Mouse (Mus musculus): Measurements from ENCODE around the gene Ptprt. TPM values are rescaled to one million over a fixed set of nuclear protein-coding genes. Genes with fewer than 3 reads are reported as not detected.

Ptprt gene
- polyA plus RNA-seq, 1 experiment, result 15.9 TPM

DNA sequence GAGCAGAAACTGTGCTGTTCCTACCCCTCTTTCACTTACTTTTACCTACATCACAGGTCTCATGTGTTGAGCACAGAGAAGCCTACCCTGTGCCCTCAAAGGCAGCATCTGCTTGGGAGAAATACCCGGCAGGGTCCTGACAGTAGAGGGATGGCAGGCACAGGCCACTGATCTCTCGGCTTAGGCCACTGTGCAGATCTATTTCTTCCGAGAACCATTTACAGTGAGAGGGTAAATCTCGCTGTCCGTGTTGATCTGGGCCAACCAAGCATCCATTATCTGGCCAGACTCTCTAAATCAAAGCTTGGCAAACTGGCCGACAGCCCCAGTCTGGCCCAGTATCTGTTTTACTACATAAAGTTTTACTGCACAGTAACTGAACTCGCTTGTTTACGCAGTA lies 145.0 kb downstream of the Ptprt start:
- Histone ChIP-seq H3K4me1 (ENCODE audit: control insufficient read depth, insufficient read depth, low read length) (no peaks in the 10 kb centered on the region), H3K4me3 (replicated peaks; ENCODE audit: insufficient read depth, low read depth, low read length) (no peak overlapping the region), H3K27me3 (ENCODE audit: control insufficient read depth, insufficient read depth, low read length) (no peaks in the 10 kb centered on the region), H3K27ac (ENCODE audit: insufficient read depth, low read length) (no peak overlapping the region)
- DNase-seq, result no peak
- WGBS, result 76% methylated on average over 8 of the region's 8 CpGs
- TF ChIP-seq POLR2A (IDR thresholded peaks at IDR 0.05; ENCODE audit: borderline replicate concordance, insufficient read depth, low read length) (no peak), CTCF (IDR thresholded peaks at IDR 0.05; ENCODE audit: borderline replicate concordance, insufficient read depth, low read depth, low read length) (no peak)

DNA sequence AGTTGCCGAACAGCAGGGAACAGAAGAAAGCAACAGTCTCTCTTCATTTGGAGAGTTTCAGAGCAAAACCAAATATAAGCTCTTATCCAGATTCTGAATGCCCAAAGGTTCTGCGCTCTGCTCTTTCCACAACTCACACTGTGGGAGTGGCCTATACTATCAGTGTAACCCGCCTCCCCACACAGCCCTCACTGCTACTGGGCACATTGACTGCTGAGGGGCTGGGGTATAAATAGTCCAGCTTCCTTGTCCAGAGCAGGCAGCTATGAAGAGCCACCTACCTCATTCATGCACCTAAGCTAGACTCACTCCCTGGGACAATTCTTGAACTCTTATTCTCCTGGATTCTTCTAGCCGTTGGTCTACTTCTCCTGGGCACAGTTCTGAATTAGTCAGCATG lies 147.9 kb downstream of the Ptprt start:
- no peaks in the 10 kb centered on the region; the same call in 1 of the 2 replicates for H3K27me3 ChIP-seq (ENCODE audit: control insufficient read depth, insufficient read depth, low read length)
- no peak overlapping the region for H3K4me3 ChIP-seq (replicated peaks; ENCODE audit: insufficient read depth, low read depth, low read length)
- TF ChIP-seq CTCF (IDR thresholded peaks at IDR 0.05; ENCODE audit: borderline replicate concordance, insufficient read depth, low read depth, low read length) (no peak), POLR2A (IDR thresholded peaks at IDR 0.05; ENCODE audit: borderline replicate concordance, insufficient read depth, low read length) (no peak)
- no peak overlapping the region for H3K27ac ChIP-seq (ENCODE audit: insufficient read depth, low read length)
- 85% methylated on average over 4 of the region's 4 CpGs for WGBS
- H3K4me1 ChIP-seq (ENCODE audit: control insufficient read depth, insufficient read depth, low read length), result no peaks in the 10 kb centered on the region
- DNase-seq, result no peak

- Histone ChIP-seq H3K4me3 (replicated peaks; ENCODE audit: insufficient read depth, low read depth, low read length) (no peak overlapping the region), H3K27ac (ENCODE audit: insufficient read depth, low read length) (no peak overlapping the region), H3K4me1 (ENCODE audit: control insufficient read depth, insufficient read depth, low read length) (no peaks in the 10 kb centered on the region), H3K27me3 (ENCODE audit: control insufficient read depth, insufficient read depth, low read length) (no peaks in the 10 kb centered on the region; the same call in 1 of the 2 replicates)
- no peak for DNase-seq
- 85% methylated on average over 1 of the region's 1 CpGs for WGBS
- TF ChIP-seq POLR2A (IDR thresholded peaks at IDR 0.05; ENCODE audit: borderline replicate concordance, insufficient read depth, low read length) (no peak), CTCF (IDR thresholded peaks at IDR 0.05; ENCODE audit: borderline replicate concordance, insufficient read depth, low read depth, low read length) (peak; percentile 18; the same call in 1 of the 2 replicates)
Observed at GRCm38 (mm10) chr2:162512094-162512493, 148.9 kb downstream of the Ptprt start.

GRCm38 (mm10) chr2:162509016-162509415 lies 151.9 kb downstream of the Ptprt start:
- no peak overlapping the region for H3K27ac ChIP-seq (ENCODE audit: insufficient read depth, low read length)
- 81% methylated on average over 5 of the region's 5 CpGs for WGBS
- H3K4me1 ChIP-seq (ENCODE audit: control insufficient read depth, insufficient read depth, low read length), result no peaks in the 10 kb centered on the region
- no peaks in the 10 kb centered on the region; the same call in 1 of the 2 replicates for H3K27me3 ChIP-seq (ENCODE audit: control insufficient read depth, insufficient read depth, low read length)
- DNase-seq, result no peak
- H3K4me3 ChIP-seq (replicated peaks; ENCODE audit: insufficient read depth, low read depth, low read length), result no peak overlapping the region
- TF ChIP-seq POLR2A (IDR thresholded peaks at IDR 0.05; ENCODE audit: borderline replicate concordance, insufficient read depth, low read length) (no peak), CTCF (IDR thresholded peaks at IDR 0.05; ENCODE audit: borderline replicate concordance, insufficient read depth, low read depth, low read length) (no peak)

GRCm38 (mm10) chr2:162507664-162508063 lies 153.3 kb downstream of the Ptprt start:
- H3K4me1 ChIP-seq (ENCODE audit: control insufficient read depth, insufficient read depth, low read length), result no peaks in the 10 kb centered on the region
- 66% methylated on average over 10 of the region's 10 CpGs for WGBS
- H3K4me3 ChIP-seq (replicated peaks; ENCODE audit: insufficient read depth, low read depth, low read length), result no peak overlapping the region
- DNase-seq, result no peak
- no peak overlapping the region for H3K27ac ChIP-seq (ENCODE audit: insufficient read depth, low read length)
- H3K27me3 ChIP-seq (ENCODE audit: control insufficient read depth, insufficient read depth, low read length), result no peaks in the 10 kb centered on the region; the same call in 1 of the 2 replicates
- TF ChIP-seq CTCF (IDR thresholded peaks at IDR 0.05; ENCODE audit: borderline replicate concordance, insufficient read depth, low read depth, low read length), result no peak
- TF ChIP-seq POLR2A (IDR thresholded peaks at IDR 0.05; ENCODE audit: borderline replicate concordance, insufficient read depth, low read length), result no peak

GRCm38 (mm10) chr2:162504850-162505249 lies 156.1 kb downstream of the Ptprt start:
- DNase-seq, result no peak
- 71% methylated on average over 4 of the region's 4 CpGs for WGBS
- Histone ChIP-seq H3K27ac (ENCODE audit: insufficient read depth, low read length) (no peak overlapping the region), H3K27me3 (ENCODE audit: control insufficient read depth, insufficient read depth, low read length) (no peaks in the 10 kb centered on the region; the same call in 1 of the 2 replicates), H3K4me3 (replicated peaks; ENCODE audit: insufficient read depth, low read depth, low read length) (no peak overlapping the region), H3K4me1 (ENCODE audit: control insufficient read depth, insufficient read depth, low read length) (no peaks in the 10 kb centered on the region)
- no peak for TF ChIP-seq POLR2A (IDR thresholded peaks at IDR 0.05; ENCODE audit: borderline replicate concordance, insufficient read depth, low read length)
- no peak for TF ChIP-seq CTCF (IDR thresholded peaks at IDR 0.05; ENCODE audit: borderline replicate concordance, insufficient read depth, low read depth, low read length)

- Histone ChIP-seq H3K27ac (ENCODE audit: insufficient read depth, low read length) (no peak overlapping the region), H3K27me3 (ENCODE audit: control insufficient read depth, insufficient read depth, low read length) (no peaks in the 10 kb centered on the region), H3K4me3 (replicated peaks; ENCODE audit: insufficient read depth, low read depth, low read length) (no peak overlapping the region), H3K4me1 (ENCODE audit: control insufficient read depth, insufficient read depth, low read length) (no peaks in the 10 kb centered on the region)
- WGBS, result 16% methylated on average over 9 of the region's 9 CpGs
- TF ChIP-seq CTCF (IDR thresholded peaks at IDR 0.05; ENCODE audit: borderline replicate concordance, insufficient read depth, low read depth, low read length) (no peak), POLR2A (IDR thresholded peaks at IDR 0.05; ENCODE audit: borderline replicate concordance, insufficient read depth, low read length) (no peak)
- DNase-seq, result no peak
Observed at GRCm38 (mm10) chr2:162499501-162499915, 161.4 kb downstream of the Ptprt start.

- H3K4me3 ChIP-seq (replicated peaks; ENCODE audit: insufficient read depth, low read depth, low read length), result no peak overlapping the region
- no peaks in the 10 kb centered on the region for H3K27me3 ChIP-seq (ENCODE audit: control insufficient read depth, insufficient read depth, low read length)
- no peaks in the 10 kb centered on the region for H3K4me1 ChIP-seq (ENCODE audit: control insufficient read depth, insufficient read depth, low read length)
- no peak overlapping the region for H3K27ac ChIP-seq (ENCODE audit: insufficient read depth, low read length)
- WGBS, result 84% methylated on average over 3 of the region's 3 CpGs
- DNase-seq, result no peak
- TF ChIP-seq POLR2A (IDR thresholded peaks at IDR 0.05; ENCODE audit: borderline replicate concordance, insufficient read depth, low read length) (no peak), CTCF (IDR thresholded peaks at IDR 0.05; ENCODE audit: borderline replicate concordance, insufficient read depth, low read depth, low read length) (no peak)
Observed at GRCm38 (mm10) chr2:162498191-162498590, 162.8 kb downstream of the Ptprt start.

All from cerebellum, adult 2 months (tissue).